Mouse (Mus musculus): Measurements from ENCODE around the gene Slc30a1.

Slc30a1 gene

GRCm38 (mm10) chr1:191919336-191919735 is 12.8 kb downstream of the Slc30a1 start:
- Histone ChIP-seq H3K9me3 (ENCODE audit: low read length) (peaks cover 6% of the 10 kb centered on the region; the same call in 1 of the 2 replicates), H3K4me3 (replicated peaks; ENCODE audit: low read length) (no peak overlapping the region), H3K27me3 (ENCODE audit: insufficient read depth, low read length) (no peaks in the 10 kb centered on the region), H3K36me3 (ENCODE audit: insufficient read depth, low read length) (0 out of 2 replicates have a peak, but pooled peaks cover 4% of the 10 kb centered on the region), H3K4me1 (replicated peaks; ENCODE audit: low read depth, low read length) (peaks cover 27% of the 10 kb centered on the region)
- TF ChIP-seq POU5F1 (IDR thresholded peaks at IDR 0.05; ENCODE audit: borderline replicate concordance, low read length), result no peak
- TF ChIP-seq NANOG (IDR thresholded peaks at IDR 0.05; ENCODE audit: borderline replicate concordance, low read length), result no peak
- no peak for TF ChIP-seq CTCF (conservative IDR thresholded peaks at IDR 0.05; ENCODE audit: low read length)

GRCm38 (mm10) chr1:191921701-191922100 is 15.1 kb downstream of the Slc30a1 start:
- Histone ChIP-seq H3K4me3 (replicated peaks; ENCODE audit: low read length) (no peak overlapping the region), H3K36me3 (ENCODE audit: insufficient read depth, low read length) (no peaks in the 10 kb centered on the region), H3K4me1 (replicated peaks; ENCODE audit: low read depth, low read length) (peaks cover 31% of the 10 kb centered on the region), H3K27me3 (ENCODE audit: insufficient read depth, low read length) (no peaks in the 10 kb centered on the region), H3K9me3 (ENCODE audit: low read length) (peaks cover 6% of the 10 kb centered on the region; the same call in 1 of the 2 replicates)
- no peak for TF ChIP-seq NANOG (IDR thresholded peaks at IDR 0.05; ENCODE audit: borderline replicate concordance, low read length)
- TF ChIP-seq CTCF (conservative IDR thresholded peaks at IDR 0.05; ENCODE audit: low read length), result no peak
- TF ChIP-seq POU5F1 (IDR thresholded peaks at IDR 0.05; ENCODE audit: borderline replicate concordance, low read length), result no peak

- no peaks in the 10 kb centered on the region for H3K36me3 ChIP-seq (ENCODE audit: insufficient read depth, low read length)
- H3K9me3 ChIP-seq (ENCODE audit: low read length), result peaks cover 6% of the 10 kb centered on the region; the same call in 1 of the 2 replicates
- no peak overlapping the region for H3K4me3 ChIP-seq (replicated peaks; ENCODE audit: low read length)
- TF ChIP-seq CTCF (conservative IDR thresholded peaks at IDR 0.05; ENCODE audit: low read length) (peak; percentile 40), NANOG (IDR thresholded peaks at IDR 0.05; ENCODE audit: borderline replicate concordance, low read length) (no peak), POU5F1 (IDR thresholded peaks at IDR 0.05; ENCODE audit: borderline replicate concordance, low read length) (no peak)
- peaks cover 49% of the 10 kb centered on the region for H3K4me1 ChIP-seq (replicated peaks; ENCODE audit: low read depth, low read length)
- H3K27me3 ChIP-seq (ENCODE audit: insufficient read depth, low read length), result no peaks in the 10 kb centered on the region
Observed at GRCm38 (mm10) chr1:191925496-191925895, 18.9 kb downstream of the Slc30a1 start.

GRCm38 (mm10) chr1:191926681-191927080 is 20.1 kb downstream of the Slc30a1 start:
- Histone ChIP-seq H3K4me1 (replicated peaks; ENCODE audit: low read depth, low read length) (peaks cover 60% of the 10 kb centered on the region), H3K9me3 (ENCODE audit: low read length) (no peaks in the 10 kb centered on the region), H3K4me3 (replicated peaks; ENCODE audit: low read length) (no peak overlapping the region), H3K36me3 (ENCODE audit: insufficient read depth, low read length) (no peaks in the 10 kb centered on the region), H3K27me3 (ENCODE audit: insufficient read depth, low read length) (no peaks in the 10 kb centered on the region)
- TF ChIP-seq NANOG (IDR thresholded peaks at IDR 0.05; ENCODE audit: borderline replicate concordance, low read length) (no peak), CTCF (conservative IDR thresholded peaks at IDR 0.05; ENCODE audit: low read length) (no peak), POU5F1 (IDR thresholded peaks at IDR 0.05; ENCODE audit: borderline replicate concordance, low read length) (no peak)

- Histone ChIP-seq H3K9me3 (ENCODE audit: low read length) (no peaks in the 10 kb centered on the region), H3K4me1 (replicated peaks; ENCODE audit: low read depth, low read length) (peaks cover 76% of the 10 kb centered on the region), H3K4me3 (replicated peaks; ENCODE audit: low read length) (peak overlapping the region; percentile 60), H3K36me3 (ENCODE audit: insufficient read depth, low read length) (no peaks in the 10 kb centered on the region), H3K27me3 (ENCODE audit: insufficient read depth, low read length) (no peaks in the 10 kb centered on the region)
- no peak for TF ChIP-seq POU5F1 (IDR thresholded peaks at IDR 0.05; ENCODE audit: borderline replicate concordance, low read length)
Observed at GRCm38 (mm10) chr1:191928345-191928744, 21.8 kb downstream of the Slc30a1 start.

- Histone ChIP-seq H3K27me3 (ENCODE audit: insufficient read depth, low read length) (no peaks in the 10 kb centered on the region), H3K9me3 (ENCODE audit: low read length) (no peaks in the 10 kb centered on the region), H3K36me3 (ENCODE audit: insufficient read depth, low read length) (no peaks in the 10 kb centered on the region), H3K4me1 (replicated peaks; ENCODE audit: low read depth, low read length) (peaks cover 77% of the 10 kb centered on the region), H3K4me3 (replicated peaks; ENCODE audit: low read length) (peak overlapping the region; percentile 60)
- TF ChIP-seq POU5F1 (IDR thresholded peaks at IDR 0.05; ENCODE audit: borderline replicate concordance, low read length) (no peak), NANOG (IDR thresholded peaks at IDR 0.05; ENCODE audit: borderline replicate concordance, low read length) (no peak; the same call in 1 of the 2 replicates), CTCF (conservative IDR thresholded peaks at IDR 0.05; ENCODE audit: low read length) (no peak)
Observed at GRCm38 (mm10) chr1:191929065-191929464, 22.5 kb downstream of the Slc30a1 start.

- H3K27me3 ChIP-seq (ENCODE audit: insufficient read depth, low read length), result no peaks in the 10 kb centered on the region
- peak overlapping the region; percentile 60 for H3K4me3 ChIP-seq (replicated peaks; ENCODE audit: low read length)
- no peaks in the 10 kb centered on the region for H3K9me3 ChIP-seq (ENCODE audit: low read length)
- no peaks in the 10 kb centered on the region for H3K36me3 ChIP-seq (ENCODE audit: insufficient read depth, low read length)
- TF ChIP-seq POU5F1 (IDR thresholded peaks at IDR 0.05; ENCODE audit: borderline replicate concordance, low read length) (no peak), CTCF (conservative IDR thresholded peaks at IDR 0.05; ENCODE audit: low read length) (no peak), NANOG (IDR thresholded peaks at IDR 0.05; ENCODE audit: borderline replicate concordance, low read length) (no peak)
- H3K4me1 ChIP-seq (replicated peaks; ENCODE audit: low read depth, low read length), result peaks cover 77% of the 10 kb centered on the region
Observed at GRCm38 (mm10) chr1:191929897-191930524, 23.4 kb downstream of the Slc30a1 start.

- Histone ChIP-seq H3K36me3 (ENCODE audit: insufficient read depth, low read length) (no peaks in the 10 kb centered on the region), H3K27me3 (ENCODE audit: insufficient read depth, low read length) (no peaks in the 10 kb centered on the region), H3K9me3 (ENCODE audit: low read length) (no peaks in the 10 kb centered on the region), H3K4me1 (replicated peaks; ENCODE audit: low read depth, low read length) (peaks cover 73% of the 10 kb centered on the region), H3K4me3 (replicated peaks; ENCODE audit: low read length) (peak overlapping the region; percentile 60)
- TF ChIP-seq POU5F1 (IDR thresholded peaks at IDR 0.05; ENCODE audit: borderline replicate concordance, low read length), result no peak
- no peak for TF ChIP-seq CTCF (conservative IDR thresholded peaks at IDR 0.05; ENCODE audit: low read length)
- TF ChIP-seq NANOG (IDR thresholded peaks at IDR 0.05; ENCODE audit: borderline replicate concordance, low read length), result no peak
Observed at GRCm38 (mm10) chr1:191930525-191931105, 24.0 kb downstream of the Slc30a1 start.

All from E14TG2a.4 (cell line).